Mouse (Mus musculus) thymus, postnatal 14 days (tissue): ENCODE measurements around the gene Mgat5b.

Source experiments
- DNase-seq: peaks from one replicate; pipeline ENCODE4 v3.0.0; 2021

Gene Mgat5b

GRCm38 (mm10) chr11:116982543-116982942 lies 63.9 kb downstream of the Mgat5b start:
- DNase-seq, result no peak

GRCm38 (mm10) chr11:116985504-116986385 lies 67.1 kb downstream of the Mgat5b start:
- no peak for DNase-seq

- DNase-seq, result no peak
Measured at GRCm38 (mm10) chr11:116988131-116988530, 69.5 kb downstream of the Mgat5b start.

GRCm38 (mm10) chr11:116990231-116990630 lies 71.6 kb downstream of the Mgat5b start:
- DNase-seq, result no peak

GRCm38 (mm10) chr11:116991410-116991809 lies 72.7 kb downstream of the Mgat5b start:
- DNase-seq, result no peak

- no peak for DNase-seq
Measured at GRCm38 (mm10) chr11:116991964-116992363, 73.3 kb downstream of the Mgat5b start.

GRCm38 (mm10) chr11:116994095-116994582 lies 75.5 kb downstream of the Mgat5b start:
- DNase-seq, result peak; percentile 73

GRCm38 (mm10) chr11:116996976-116997375 lies 78.3 kb downstream of the Mgat5b start:
- DNase-seq, result no peak

- DNase-seq, result no peak
Measured at GRCm38 (mm10) chr11:116998935-116999334, 80.3 kb downstream of the Mgat5b start.

- DNase-seq, result no peak
Measured at GRCm38 (mm10) chr11:117000219-117000618, 81.6 kb downstream of the Mgat5b start.

- no peak for DNase-seq
Measured at GRCm38 (mm10) chr11:117001789-117002188, 83.1 kb downstream of the Mgat5b start.

- DNase-seq, result no peak
Measured at GRCm38 (mm10) chr11:117003503-117003902, 84.8 kb downstream of the Mgat5b start.

- DNase-seq, result no peak
Measured at GRCm38 (mm10) chr11:117004277-117004676, 85.6 kb downstream of the Mgat5b start.

- DNase-seq, result no peak
Measured at GRCm38 (mm10) chr11:117017462-117017861, 98.8 kb downstream of the Mgat5b start.

- peak; percentile 88 for DNase-seq
Measured at GRCm38 (mm10) chr11:117018410-117018809, 99.7 kb downstream of the Mgat5b start.

- DNase-seq, result no peak
Measured at GRCm38 (mm10) chr11:117021026-117021425, 102.4 kb downstream of the Mgat5b start.

- DNase-seq, result no peak
Measured at GRCm38 (mm10) chr11:117023537-117023936, 104.9 kb downstream of the Mgat5b start.

GRCm38 (mm10) chr11:117027681-117028080 lies 109.0 kb downstream of the Mgat5b start:
- DNase-seq, result peak; percentile 51

- no peak for DNase-seq
Measured at GRCm38 (mm10) chr11:117028861-117029568, 110.4 kb downstream of the Mgat5b start.

- no peak for DNase-seq
Measured at GRCm38 (mm10) chr11:117029569-117029955, 110.9 kb downstream of the Mgat5b start.

- DNase-seq, result no peak
Measured at GRCm38 (mm10) chr11:117030018-117030417, 111.4 kb downstream of the Mgat5b start.

GRCm38 (mm10) chr11:117030471-117031101 lies 111.9 kb downstream of the Mgat5b start:
- peak; percentile 42 for DNase-seq

- no peak for DNase-seq
Measured at GRCm38 (mm10) chr11:117031249-117031648, 112.6 kb downstream of the Mgat5b start.
